Mouse (Mus musculus) left cerebral cortex, postnatal 36 days (tissue): ENCODE results near the gene Gm21970. TPM values are rescaled to one million over a fixed set of nuclear protein-coding genes. Genes with fewer than 3 reads are reported as not detected.
A peak's percentile ranks its signal among the peaks of the same experiment; 100 is the strongest.

Source experiments
- DNase-seq, 2 experiments: peaks; one replicate each; pipeline ENCODE4 v3.0.0; 2021 to 2022; ENCODE audit warnings: low spot score in 2 of 2, mixed read lengths in 1 of 2
- intact Hi-C: fragments of 180-260 bp; cut with DNase I; formaldehyde crosslinking; loops from one replicate; pipeline ENCODE4 v1.15.1; 2025
- total RNA-seq, 2 experiments: library from RNA; stranded (reverse); gene quantifications; 2 replicates each; pipeline ENCODE4 v1.2.3; 2021

Gene Gm21970
- total RNA-seq, 2 experiments from 2014 or later = not detected

GRCm38 (mm10) chr16:91366567-91366966 lies 25.0 kb upstream of the Gm21970 start:
- intact Hi-C loops = no loop called here
- DNase-seq = no peak

GRCm38 (mm10) chr16:91367066-91367465 lies 24.5 kb upstream of the Gm21970 start:
- DNase-seq = no peak
- intact Hi-C loops = no loop called here

GRCm38 (mm10) chr16:91372577-91373472 lies 18.7 kb upstream of the Gm21970 start, which contains the start of gene Ifnar2:
Gene Ifnar2 (plus strand): TSS chr16:91372783.
- intact Hi-C loops = loop anchor here (2.0 to 10.0 kb wide), 2 partner anchors 34 to 112 kb away; partner anchors contain the start of genes Ifnar1 and Il10rb
- DNase-seq = peak; percentile 76 to 80

- intact Hi-C loops = loop anchor here (2.0 to 10.0 kb wide), 2 partner anchors 33 to 111 kb away; partner anchors contain the start of genes Ifnar1 and Il10rb
- no peak for DNase-seq
Measured at GRCm38 (mm10) chr16:91373473-91374252, 17.9 kb upstream of the Gm21970 start.

- no peak for DNase-seq
- intact Hi-C loops = loop anchor here (10.0 kb wide), 1 partner anchor 111 kb away; the partner anchor contains the start of gene Ifnar1
Measured at GRCm38 (mm10) chr16:91374253-91374634, 17.3 kb upstream of the Gm21970 start.

- intact Hi-C loops = loop anchor here (10.0 kb wide), 1 partner anchor 108 kb away; the partner anchor contains the start of gene Ifnar1
- no peak for DNase-seq
Measured at GRCm38 (mm10) chr16:91376701-91377100, 14.8 kb upstream of the Gm21970 start.

- no peak for DNase-seq
- intact Hi-C loops = loop anchor here (10.0 kb wide), 1 partner anchor 106 kb away; the partner anchor contains the start of gene Ifnar1
Measured at GRCm38 (mm10) chr16:91378431-91378986, 13.0 kb upstream of the Gm21970 start.

GRCm38 (mm10) chr16:91378991-91379390 lies 12.5 kb upstream of the Gm21970 start:
- no peak for DNase-seq
- intact Hi-C loops = loop anchor here (10.0 kb wide), 1 partner anchor 106 kb away; the partner anchor contains the start of gene Ifnar1

GRCm38 (mm10) chr16:91379412-91379811 lies 12.1 kb upstream of the Gm21970 start:
- no peak for DNase-seq
- intact Hi-C loops = loop anchor here (10.0 kb wide), 1 partner anchor 105 kb away; the partner anchor contains the start of gene Ifnar1

GRCm38 (mm10) chr16:91380151-91380550 lies 11.4 kb upstream of the Gm21970 start:
- intact Hi-C loops = no loop called here

GRCm38 (mm10) chr16:91381606-91382005 lies 9.9 kb upstream of the Gm21970 start:
- no peak for DNase-seq

More at GRCm38 (mm10) chr16:91380151-91380550, 11.4 kb upstream of the Gm21970 start:
- DNase-seq = no peak

GRCm38 (mm10) chr16:91382261-91382790 lies 9.2 kb upstream of the Gm21970 start:
- intact Hi-C loops = no loop called here
- no peak for DNase-seq

More at GRCm38 (mm10) chr16:91381606-91382005, 9.9 kb upstream of the Gm21970 start:
- intact Hi-C loops = no loop called here

GRCm38 (mm10) chr16:91384221-91384620 lies 7.3 kb upstream of the Gm21970 start:
- DNase-seq = no peak
- intact Hi-C loops = no loop called here

- intact Hi-C loops = no loop called here
- DNase-seq = no peak
Measured at GRCm38 (mm10) chr16:91385621-91386020, 5.9 kb upstream of the Gm21970 start.

- DNase-seq = no peak
- intact Hi-C loops = no loop called here
Measured at GRCm38 (mm10) chr16:91386419-91387120, 5.0 kb upstream of the Gm21970 start.

- no peak for DNase-seq
Measured at GRCm38 (mm10) chr16:91387121-91387486, 4.4 kb upstream of the Gm21970 start.

GRCm38 (mm10) chr16:91390100-91390499 lies 1.4 kb upstream of the Gm21970 start:
- intact Hi-C loops = no loop called here

More at GRCm38 (mm10) chr16:91387121-91387486, 4.4 kb upstream of the Gm21970 start:
- intact Hi-C loops = no loop called here

GRCm38 (mm10) chr16:91394826-91395410 lies 3.4 kb downstream of the Gm21970 start:
- intact Hi-C loops = loop anchor here (5.0 kb wide), 1 partner anchor 33 kb away; no protein-coding TSS in a partner anchor
- DNase-seq = no peak

More at GRCm38 (mm10) chr16:91390100-91390499, 1.4 kb upstream of the Gm21970 start:
- DNase-seq = no peak
